Mouse (Mus musculus): ENCODE measurements around the gene Tmem230.
A peak's percentile ranks its signal among the peaks of the same experiment; 100 is the strongest.

The Tmem230 gene

DNA sequence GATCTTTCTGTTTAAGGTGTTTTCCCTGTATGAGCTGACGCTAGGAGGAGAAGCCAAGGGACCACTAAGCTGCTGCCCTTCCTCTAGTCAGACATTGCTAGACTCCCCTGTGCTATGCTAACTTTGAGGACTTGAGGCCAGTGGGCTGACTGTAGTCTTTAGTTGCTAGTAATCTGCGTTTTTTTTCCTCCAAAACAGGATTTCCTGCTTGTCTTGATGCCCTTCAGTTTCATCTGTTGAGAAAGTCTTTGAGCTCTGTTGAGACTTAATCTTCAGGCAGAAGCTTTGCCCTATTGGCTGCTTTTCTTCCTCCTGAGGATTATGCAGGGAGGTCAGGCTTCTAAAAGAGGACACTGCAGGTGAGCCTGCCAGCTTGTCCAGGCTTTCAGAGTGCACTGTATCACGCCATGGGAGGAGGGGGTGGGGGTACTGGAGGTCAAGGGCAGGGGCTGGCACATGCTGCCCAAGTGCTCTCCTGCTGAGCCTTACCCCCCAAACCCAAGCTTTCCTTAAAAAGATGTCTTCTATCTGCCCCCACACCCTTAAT is 31.8 kb upstream of the Tmem230 start:
- TF ChIP-seq GATA4 (IDR thresholded peaks at IDR 0.05; ENCODE audit: insufficient replicate concordance, low read length): 0 out of 2 replicates have a peak, but pooled peaks have one; percentile 8

DNA sequence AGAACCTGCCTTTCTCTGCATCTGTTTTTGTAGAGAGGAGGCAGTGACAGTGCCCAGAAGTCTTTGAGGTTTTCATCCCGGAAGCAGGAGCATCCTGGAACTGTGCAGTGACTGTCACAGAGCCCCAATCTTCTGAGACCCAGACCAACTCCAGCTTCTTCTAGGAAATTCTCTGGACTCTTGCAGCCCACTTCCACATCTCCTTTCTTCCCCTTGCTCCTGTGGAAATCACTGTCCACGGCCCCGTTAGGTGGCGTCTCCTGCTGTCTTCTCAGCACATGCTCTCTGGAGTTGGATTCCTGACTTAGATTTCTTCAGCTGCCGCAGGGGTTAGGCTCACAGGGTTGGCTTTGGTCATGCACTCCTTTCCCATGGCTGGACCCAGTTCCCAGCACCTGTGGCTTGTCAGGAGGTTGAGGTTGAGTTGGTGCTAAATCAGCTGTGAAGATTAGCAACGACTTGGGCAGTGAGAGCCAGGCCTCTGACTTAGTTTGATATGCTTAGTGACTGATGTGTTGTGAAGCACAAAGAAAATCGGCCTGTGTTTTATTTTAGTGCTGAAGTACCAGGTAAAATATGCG is 30.8 kb upstream of the Tmem230 start:
- no peak for TF ChIP-seq GATA4 (IDR thresholded peaks at IDR 0.05; ENCODE audit: insufficient replicate concordance, low read length)

DNA sequence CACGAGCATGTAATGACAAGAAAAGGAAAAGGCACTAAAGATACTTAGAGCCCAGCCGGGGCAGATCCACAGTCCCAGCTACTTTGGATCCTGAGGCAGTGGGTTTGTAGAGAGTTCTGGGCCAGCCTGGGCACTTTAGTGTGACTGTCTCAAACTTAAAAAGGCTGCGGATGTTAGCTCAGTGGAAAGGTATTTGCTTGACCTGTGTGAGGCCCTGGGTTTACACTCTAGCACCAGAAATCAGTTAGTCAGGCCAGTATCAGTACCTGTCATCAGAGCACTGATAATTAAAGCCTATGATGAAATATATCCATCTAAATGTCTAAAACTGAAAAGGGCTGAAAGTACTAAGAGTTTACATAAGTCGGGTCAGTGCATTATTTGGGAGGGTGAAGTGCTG is 28.6 kb upstream of the Tmem230 start:
- no peak for TF ChIP-seq GATA4 (IDR thresholded peaks at IDR 0.05; ENCODE audit: insufficient replicate concordance, low read length)

DNA sequence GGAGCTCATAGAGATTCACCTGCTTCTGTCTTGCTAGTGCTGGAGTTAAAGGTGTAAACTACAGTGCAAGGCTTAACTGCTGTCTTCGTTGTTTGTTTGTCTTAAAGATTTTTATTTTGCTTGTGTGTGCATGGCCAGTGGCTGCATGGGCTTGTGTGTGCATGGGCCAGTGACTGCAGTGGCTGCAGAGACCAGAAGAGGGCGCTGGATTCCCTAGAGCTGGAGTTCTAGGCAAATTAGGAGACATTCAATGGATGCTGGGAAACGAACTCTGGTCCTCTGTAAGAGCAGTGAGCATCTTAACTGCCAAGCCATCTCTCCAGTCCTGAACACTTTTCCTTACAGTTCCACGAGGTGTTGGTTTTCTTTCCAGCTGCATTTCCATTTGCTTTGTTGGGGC is 27.9 kb upstream of the Tmem230 start:
- no peak for TF ChIP-seq GATA4 (IDR thresholded peaks at IDR 0.05; ENCODE audit: insufficient replicate concordance, low read length)

DNA sequence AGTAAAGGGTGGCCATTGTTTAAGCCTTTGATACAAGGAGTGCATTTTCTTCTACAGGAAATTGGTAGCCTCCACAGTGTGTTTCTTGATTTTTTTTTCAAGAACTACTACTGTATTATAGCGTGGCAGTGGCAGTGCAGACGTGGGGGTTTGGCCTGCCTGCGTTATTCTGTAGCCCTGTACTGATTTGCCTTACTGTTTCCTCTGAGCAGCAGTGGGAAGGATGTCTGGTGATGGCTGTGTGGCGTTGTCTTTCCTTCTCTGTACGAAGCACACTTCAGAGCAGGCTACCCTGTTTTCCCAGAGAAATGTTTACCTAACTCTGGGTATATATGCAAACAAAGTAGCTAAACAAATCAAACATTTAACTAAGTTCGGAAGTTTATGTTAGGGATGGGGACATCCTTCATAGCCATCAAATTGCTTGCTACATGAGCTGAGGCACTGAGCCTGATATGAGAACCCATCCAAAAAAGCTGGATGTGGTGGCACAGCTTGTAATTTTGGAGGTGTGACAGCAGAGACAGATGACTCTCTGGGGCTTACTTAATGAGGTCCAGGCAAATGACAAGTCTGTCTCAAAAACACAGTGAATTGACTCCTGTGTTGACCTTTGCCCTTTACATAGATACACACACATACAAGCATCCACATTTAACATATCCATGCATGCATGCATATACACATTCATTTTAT is 25.2 kb upstream of the Tmem230 start:
- TF ChIP-seq GATA4 (IDR thresholded peaks at IDR 0.05; ENCODE audit: insufficient replicate concordance, low read length): no peak

DNA sequence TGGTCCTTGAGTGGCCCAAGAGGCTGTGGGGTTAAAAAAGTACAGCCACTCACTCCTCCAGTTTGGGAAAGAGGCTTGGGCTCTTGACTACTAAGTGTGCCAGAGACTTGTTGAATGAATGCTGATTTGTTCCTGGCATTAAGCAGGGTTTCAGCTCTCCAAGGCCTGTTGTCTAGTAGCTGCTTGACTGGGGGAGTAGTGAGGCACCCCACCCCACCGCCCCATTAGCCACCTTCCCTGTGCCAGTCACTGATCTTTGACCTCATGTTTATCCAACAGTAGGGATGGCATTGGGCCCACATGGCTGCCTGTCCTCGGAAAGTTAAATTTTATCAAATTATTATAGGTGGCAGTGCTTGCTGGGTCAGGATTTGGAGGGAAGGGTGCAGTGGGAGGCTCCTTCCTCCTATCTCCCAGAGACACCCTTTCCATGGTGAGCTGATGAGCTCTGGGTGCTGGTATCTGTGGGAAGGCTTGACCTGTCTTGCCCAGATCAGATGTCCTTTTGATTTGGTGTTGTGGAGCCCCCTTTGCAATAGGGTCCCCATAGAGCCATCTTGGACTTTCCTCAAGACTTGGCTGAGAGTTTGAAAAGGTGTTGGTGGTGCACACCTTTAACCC is 22.8 kb upstream of the Tmem230 start:
- TF ChIP-seq GATA4 (IDR thresholded peaks at IDR 0.05; ENCODE audit: insufficient replicate concordance, low read length): no peak

DNA sequence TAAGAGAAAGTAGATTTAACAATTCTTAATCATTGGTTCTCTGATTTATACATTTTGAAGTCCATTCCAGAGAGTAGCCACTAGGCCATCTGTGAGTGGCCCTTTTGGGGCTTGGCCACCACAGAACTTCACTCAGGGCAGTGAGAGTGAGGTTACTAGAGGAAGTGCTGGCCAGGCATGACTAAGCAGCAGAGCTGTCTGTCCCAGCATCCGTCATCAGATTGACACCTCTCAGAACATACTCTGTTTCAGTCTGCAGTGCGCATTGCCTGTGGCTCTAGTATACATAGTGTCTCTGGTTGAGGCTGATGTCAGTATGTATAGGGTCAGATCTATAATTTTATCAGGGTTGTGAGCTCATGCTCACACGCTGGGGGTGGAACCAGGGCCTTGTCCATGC is 21.6 kb upstream of the Tmem230 start:
- TF ChIP-seq GATA4 (IDR thresholded peaks at IDR 0.05; ENCODE audit: insufficient replicate concordance, low read length): no peak

DNA sequence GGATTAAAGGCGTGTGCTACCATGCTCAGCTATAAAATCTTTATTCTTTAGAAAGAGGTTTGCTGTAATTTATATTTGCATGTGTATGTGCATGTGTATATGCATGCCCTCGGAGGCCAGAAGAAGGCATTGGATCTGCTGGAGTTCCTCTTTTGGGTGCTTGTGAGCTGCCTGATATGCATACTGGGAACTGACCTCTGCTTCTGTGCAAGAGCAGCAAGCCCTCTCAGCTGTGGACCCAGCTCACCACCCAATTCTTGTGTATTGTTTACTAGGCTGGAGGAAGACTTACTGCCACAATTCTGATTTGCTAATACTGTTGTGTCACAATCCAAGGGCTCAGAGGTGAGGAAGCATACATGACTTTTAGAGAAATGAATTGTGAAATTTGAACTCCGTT is 18.5 kb upstream of the Tmem230 start:
- TF ChIP-seq GATA4 (IDR thresholded peaks at IDR 0.05; ENCODE audit: insufficient replicate concordance, low read length): no peak

DNA sequence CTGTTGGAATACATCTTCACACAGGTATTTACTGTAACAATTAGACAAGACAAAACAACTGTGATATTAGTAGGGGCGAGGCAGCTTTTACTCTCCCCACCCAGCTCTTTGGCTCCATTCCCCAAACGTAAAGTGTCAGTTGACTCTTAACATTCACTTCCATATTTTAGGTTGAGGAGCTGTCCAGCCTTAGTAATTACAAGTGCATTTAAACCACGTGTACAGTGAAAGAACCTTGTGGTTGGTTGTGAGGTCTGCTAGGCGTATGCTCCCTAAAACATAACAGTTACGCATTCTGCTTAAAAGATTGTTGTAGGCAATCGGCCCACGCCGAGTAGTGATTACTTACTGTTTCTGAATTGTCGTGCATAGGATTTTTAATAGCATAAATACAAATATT is 17.6 kb upstream of the Tmem230 start:
- no peak for TF ChIP-seq GATA4 (IDR thresholded peaks at IDR 0.05; ENCODE audit: insufficient replicate concordance, low read length)

DNA sequence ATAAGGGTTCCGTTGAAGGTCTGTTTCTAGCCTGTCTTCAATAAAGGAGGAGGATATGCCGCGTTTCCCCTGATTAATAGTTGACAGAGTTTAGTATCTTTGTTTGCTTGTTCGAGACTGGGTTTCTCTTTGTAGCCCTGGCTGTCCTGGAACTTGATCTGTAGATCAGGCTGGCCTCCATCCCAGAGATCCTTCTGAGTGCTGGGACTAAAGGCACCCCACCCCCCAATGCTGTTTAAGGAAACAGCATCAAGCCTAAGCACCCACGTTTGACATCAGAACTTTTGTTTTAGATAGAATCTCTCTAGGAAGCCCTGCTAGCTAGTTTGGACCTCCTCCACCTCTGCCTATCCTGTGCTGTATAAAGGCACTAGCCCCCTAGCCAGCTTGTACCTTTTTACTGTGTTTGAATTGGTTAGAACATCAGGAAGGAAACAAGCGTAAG is 16.7 kb upstream of the Tmem230 start:
- no peak for TF ChIP-seq GATA4 (IDR thresholded peaks at IDR 0.05; ENCODE audit: insufficient replicate concordance, low read length)

DNA sequence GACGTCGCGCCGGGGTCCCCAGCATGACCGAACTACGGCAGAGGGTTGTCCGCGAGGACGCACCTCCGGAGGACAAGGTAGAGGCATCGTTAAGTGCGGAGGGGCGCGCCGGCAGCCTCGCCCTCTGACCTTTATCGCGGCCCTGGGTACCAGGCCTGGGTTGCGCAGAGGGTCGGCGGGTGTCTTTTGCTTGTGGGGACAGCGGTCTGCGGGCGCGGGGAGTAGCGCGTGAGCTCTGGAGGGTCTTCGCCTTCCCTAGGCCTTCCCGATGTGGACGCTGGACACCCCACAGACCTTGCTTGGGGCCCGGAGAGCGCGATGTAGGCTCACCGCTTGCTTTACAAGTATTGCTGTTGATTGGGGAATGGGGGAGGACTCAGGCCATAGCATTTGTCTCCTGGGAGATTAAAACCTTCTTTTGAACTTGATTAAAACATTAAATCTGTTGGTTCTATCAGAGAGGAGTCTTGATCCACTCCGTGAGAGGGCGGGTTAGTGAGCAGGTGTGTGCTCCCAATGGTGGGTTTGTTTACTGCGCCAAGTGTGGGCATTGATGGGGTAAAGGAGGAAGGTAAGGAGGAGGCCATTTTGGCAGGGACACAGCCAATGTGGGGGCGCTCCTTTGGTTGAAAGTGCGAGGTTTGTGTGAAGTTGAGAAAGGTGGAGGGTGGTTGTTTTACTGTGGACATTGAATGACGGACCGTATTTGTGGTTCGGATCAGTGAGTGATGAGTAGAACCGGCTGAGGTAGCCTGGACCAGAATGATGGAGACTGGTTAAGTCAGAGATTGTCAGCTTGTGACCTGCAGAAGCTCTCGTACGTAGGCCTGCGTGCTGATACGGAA is 16.0 kb upstream of the Tmem230 start:
- no peak for TF ChIP-seq GATA4 (IDR thresholded peaks at IDR 0.05; ENCODE audit: insufficient replicate concordance, low read length)

DNA sequence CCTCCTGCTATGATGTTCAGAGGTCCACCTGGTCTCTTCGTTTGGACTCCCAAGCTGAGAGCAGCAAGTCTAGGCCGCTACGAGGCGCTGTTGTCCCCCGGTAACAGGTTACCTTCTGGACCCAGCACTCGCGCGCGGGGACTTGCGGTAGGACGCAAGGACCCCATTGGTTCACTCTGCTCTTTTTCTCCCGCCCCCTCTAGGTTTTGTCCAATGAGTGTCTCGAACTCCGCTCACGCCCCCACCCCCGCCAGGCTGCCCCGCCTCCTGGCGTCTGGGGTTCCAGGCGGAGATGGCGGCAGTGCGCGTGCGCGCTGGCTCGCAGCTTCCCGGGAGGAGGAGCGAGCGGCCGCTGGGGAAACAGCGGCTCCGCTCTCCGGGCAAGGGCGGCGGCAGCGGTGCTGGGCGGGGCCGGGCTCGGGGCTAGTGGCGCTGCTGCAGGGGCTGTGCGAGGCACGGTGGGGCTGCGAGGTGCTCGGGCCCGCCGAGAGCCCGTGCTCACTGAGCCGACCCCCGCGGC is 15.3 kb upstream of the Tmem230 start, which contains the start of gene Cds2:
Gene Cds2, plus strand, starts transcription at position 270 of the 520 bp plus-strand sequence.
- TF ChIP-seq GATA4 (IDR thresholded peaks at IDR 0.05; ENCODE audit: insufficient replicate concordance, low read length): peak; percentile 9; the same call in 1 of the 2 replicates

DNA sequence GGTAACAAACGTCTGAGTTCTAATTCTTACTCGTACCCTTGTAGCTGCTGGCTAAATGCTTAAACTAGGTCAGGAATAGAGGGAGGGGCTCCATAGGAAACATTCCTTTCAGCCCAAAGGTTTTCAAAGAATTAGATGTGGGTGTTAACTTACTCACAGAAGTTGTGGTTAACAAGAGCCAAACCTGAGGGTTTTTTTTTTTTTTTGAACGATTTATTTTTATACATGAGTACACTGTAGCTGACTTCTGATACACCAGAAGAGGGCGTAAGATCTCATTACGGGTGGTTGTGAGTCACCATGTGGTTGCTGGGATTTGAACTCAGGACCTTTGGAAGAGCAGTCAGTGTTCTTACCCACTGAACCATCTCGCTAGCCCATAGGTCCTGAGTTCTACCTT is 14.6 kb upstream of the Tmem230 start:
- TF ChIP-seq GATA4 (IDR thresholded peaks at IDR 0.05; ENCODE audit: insufficient replicate concordance, low read length): no peak

DNA sequence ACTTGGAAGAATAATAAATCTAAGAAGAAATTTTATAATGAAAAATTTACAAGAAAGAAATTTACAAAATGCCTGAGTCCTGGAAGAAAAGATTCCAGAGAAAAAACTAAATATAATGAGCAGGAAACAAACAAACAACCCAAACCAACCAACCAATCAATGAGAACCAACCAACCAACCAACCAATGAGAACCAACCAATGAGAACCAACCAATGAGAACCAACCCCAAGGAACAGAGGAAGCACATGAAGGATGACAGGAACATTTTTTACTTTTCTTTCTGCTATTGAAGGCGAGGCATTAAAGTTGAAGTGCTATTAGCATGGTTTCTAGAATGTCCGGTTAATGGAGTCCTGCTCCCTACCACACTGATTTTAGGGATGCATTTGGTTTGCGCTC is 13.0 kb upstream of the Tmem230 start:
- TF ChIP-seq GATA4 (IDR thresholded peaks at IDR 0.05; ENCODE audit: insufficient replicate concordance, low read length): no peak
